Mouse (Mus musculus): ENCODE data around the gene Zfp580. TPM values are rescaled to one million over a fixed set of nuclear protein-coding genes. Genes with fewer than 3 reads are reported as not detected.
A peak's percentile ranks its signal among the peaks of the same experiment; 100 is the strongest.

Zfp580 gene
- total RNA-seq, 2 experiments from 2014 or later, result 36.8 to 41.7 TPM

- intact Hi-C loops (cut with DNase I), result loop anchor here (10.0 kb wide), 1 partner anchor 1087 kb away; the partner anchor contains the start of gene Zfp444
- no peak for DNase-seq (ENCODE audit: low spot score in 2 of 2)
Observed at GRCm38 (mm10) chr7:5087886-5088285, 36.5 kb downstream of the Zfp580 start.

GRCm38 (mm10) chr7:5089853-5090252, 38.5 kb downstream of the Zfp580 start:
- intact Hi-C loops (cut with DNase I), result loop anchor here (10.0 kb wide), 1 partner anchor 1085 kb away; the partner anchor contains the start of gene Zfp444
- DNase-seq (ENCODE audit: low spot score in 2 of 2), result peak; percentile 51 to 82

DNA sequence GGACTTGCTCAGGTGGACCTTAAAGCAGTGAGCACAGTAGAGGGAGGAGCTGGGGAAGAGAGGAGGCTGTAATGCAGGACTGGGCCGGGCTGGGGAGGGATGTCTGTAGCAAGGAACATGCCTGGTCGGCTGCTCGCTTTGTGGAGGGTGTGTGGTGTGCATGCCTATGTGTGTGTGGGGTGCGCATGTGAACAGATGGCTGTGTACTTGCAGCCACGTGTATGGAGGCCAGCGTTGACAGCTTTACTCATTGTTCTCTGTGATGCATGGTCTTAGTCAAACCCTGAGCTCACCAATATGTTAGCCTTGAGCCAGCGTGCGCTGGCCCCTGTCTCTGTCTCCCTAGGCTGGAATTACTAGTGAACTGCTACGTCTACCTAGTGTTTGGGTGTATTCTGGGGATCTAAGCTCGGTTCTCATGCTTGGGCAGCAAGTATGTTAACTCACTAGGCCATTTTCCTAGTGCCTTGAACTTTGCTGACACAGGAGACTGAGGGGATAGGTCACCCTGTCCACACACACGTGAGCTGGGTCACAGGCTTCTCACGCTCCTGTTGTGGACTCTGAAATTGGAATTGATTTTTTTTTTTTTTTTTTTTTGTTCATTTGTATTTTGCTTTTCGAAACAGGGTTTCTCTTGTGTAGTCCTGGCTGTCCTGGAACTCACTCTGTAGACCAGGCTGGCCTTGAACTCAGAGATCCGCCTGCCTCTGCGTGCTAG, 39.8 kb downstream of the Zfp580 start:
- peak; percentile 41 to 78 for DNase-seq (ENCODE audit: low spot score in 2 of 2)
- intact Hi-C loops (cut with DNase I), result no loop called here

DNA sequence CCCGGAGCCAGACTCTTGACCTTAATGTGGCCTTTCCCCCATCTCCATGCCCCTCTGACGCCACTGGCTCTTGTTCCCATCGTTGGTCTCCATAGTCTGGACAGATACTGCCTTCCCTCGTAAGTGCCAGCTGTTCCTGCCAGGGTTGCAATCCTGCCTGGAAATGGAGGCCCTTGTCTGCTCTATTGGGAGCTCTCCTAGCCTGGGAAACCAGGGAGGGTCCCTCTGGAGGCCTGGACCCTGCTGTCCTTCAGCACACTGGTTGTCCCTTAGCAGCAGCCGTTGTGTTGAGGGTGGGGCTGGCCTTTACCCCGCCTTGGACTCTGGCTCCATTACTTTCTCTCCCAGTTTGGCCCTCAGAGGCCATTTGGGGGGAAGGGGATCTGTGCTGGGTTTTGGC, 41.0 kb downstream of the Zfp580 start:
- DNase-seq (ENCODE audit: low spot score in 2 of 2), result no peak
- intact Hi-C loops (cut with DNase I), result no loop called here

DNA sequence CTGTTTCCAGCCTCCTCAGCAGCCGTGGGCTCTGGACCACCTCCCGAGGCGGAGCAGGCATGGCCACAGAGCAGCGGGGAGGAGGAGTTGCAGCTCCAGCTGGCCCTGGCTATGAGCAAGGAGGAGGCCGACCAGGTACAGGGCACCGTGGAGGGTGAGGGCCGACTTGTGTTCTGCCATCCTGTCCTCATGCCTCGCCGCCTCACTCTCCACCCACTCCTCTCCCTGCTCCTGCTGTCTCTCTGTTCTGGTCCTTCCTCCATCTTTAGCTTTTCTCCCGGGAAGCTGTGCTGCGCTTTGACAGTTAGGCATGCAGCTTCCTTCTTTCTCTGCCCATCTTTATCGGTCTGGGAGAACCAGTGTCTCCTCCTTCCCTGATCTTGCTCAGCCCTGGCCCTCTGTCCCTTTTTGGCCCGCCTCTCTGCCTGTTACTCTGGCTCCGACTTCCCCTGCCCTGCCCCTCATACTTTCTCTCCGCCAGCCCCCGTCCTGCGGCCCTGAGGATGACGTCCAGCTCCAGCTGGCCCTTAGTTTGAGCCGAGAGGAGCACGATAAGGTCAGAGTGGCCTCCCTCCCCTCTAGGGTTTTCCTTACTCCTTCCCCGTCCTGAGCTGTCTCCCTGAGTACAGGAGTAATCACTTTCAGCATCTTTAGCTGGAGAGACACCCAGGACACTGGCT, 41.6 kb downstream of the Zfp580 start:
- intact Hi-C loops (cut with DNase I), result no loop called here
- peak in 1 of 2 experiments; percentile 71 for DNase-seq (ENCODE audit: low spot score in 2 of 2)

- DNase-seq (ENCODE audit: low spot score in 2 of 2), result no peak
- intact Hi-C loops (cut with DNase I), result no loop called here
Observed at GRCm38 (mm10) chr7:5098769-5099168, 47.4 kb downstream of the Zfp580 start.

- peak in 1 of 2 experiments; percentile 42 for DNase-seq (ENCODE audit: low spot score in 2 of 2)
- intact Hi-C loops (cut with DNase I), result no loop called here
Observed at GRCm38 (mm10) chr7:5099796-5100195, 48.5 kb downstream of the Zfp580 start.

DNA sequence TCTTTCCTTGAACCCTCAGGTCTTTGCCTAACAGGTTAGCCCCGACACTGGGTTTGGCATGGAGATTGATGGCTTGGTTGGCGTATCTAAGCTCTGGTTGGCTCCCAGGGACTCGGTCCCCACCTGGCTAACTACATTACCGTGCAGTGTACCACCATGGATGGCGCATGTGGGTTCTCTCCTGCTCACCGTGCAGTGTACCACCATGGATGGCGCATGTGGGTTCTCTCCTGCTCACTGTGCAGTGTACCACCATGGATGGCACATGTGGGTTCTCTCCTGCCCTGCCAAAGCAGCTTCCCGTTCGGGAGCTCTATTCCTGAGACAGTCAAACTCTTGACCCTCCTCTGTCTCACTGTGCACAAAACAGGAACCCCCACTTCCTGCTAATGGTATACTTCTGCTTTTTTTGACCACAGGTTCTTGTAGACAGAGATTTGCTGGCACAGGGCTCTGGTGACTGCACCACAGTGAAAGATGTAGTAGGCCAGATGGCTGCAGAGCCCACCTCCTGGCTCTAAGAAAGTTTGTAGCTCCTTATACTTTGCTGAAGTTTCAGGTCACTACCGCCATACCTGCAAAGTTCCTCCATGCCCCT, 49.8 kb downstream of the Zfp580 start:
- DNase-seq (ENCODE audit: low spot score in 2 of 2), result peak in 1 of 2 experiments; percentile 46
- intact Hi-C loops (cut with DNase I), result no loop called here

GRCm38 (mm10) chr7:5102564-5102963, 51.2 kb downstream of the Zfp580 start:
- no peak for DNase-seq (ENCODE audit: low spot score in 2 of 2)
- intact Hi-C loops (cut with DNase I), result no loop called here

Other genes with a start within 250 kb of the Zfp580 start
- 100 to 1,000 TPM; 108 to 110 TPM for gene Ube2s, start 238.9 kb upstream of the Zfp580 start, total RNA-seq (2021)
- 100 to 1,000 TPM; 115 to 148 TPM for gene Shisa7, start 206.8 kb upstream of the Zfp580 start, total RNA-seq (2021)
- gene Isoc2b, start 181.3 kb upstream of the Zfp580 start, total RNA-seq (2021), result 1 to 10 TPM; 3.3 to 4.1 TPM
- gene Isoc2a, start 174.4 kb upstream of the Zfp580 start, total RNA-seq (2021), result 10 to 100 TPM; 10.4 to 11.0 TPM
- gene Gm36210, start 145.0 kb upstream of the Zfp580 start, total RNA-seq (2021), result under 1 TPM in 1 of 2 experiments, not detected in 1; 0.25 TPM
- 10 to 100 TPM; 14.3 to 14.6 TPM for gene Zfp628, start 136.3 kb upstream of the Zfp580 start, total RNA-seq (2021)
- gene Nat14, start 129.5 kb upstream of the Zfp580 start, total RNA-seq (2021), result 100 to 1,000 TPM in 1 of 2 experiments, 10 to 100 TPM in 1; 94.4 to 103 TPM
- 1 to 10 TPM; 2.3 to 2.4 TPM for gene Ssc5d, start 125.8 kb upstream of the Zfp580 start, total RNA-seq (2021)
- gene Sbk2, start 87.1 kb upstream of the Zfp580 start, total RNA-seq (2021), result not detected
- gene Sbk3, start 80.4 kb upstream of the Zfp580 start, total RNA-seq (2021), result under 1 TPM; 0.34 to 0.85 TPM
- gene Zfp579, start 55.4 kb upstream of the Zfp580 start, total RNA-seq (2021), result 10 to 100 TPM; 24.8 to 33.7 TPM
- 1 to 10 TPM; 6.9 TPM for gene Zfp524, start 37.1 kb upstream of the Zfp580 start, total RNA-seq (2021)
- gene Fiz1, start 36.8 kb upstream of the Zfp580 start, total RNA-seq (2021), result 10 to 100 TPM; 21.2 to 31.2 TPM
- not detected for gene Gm44973, start 36.0 kb upstream of the Zfp580 start, total RNA-seq (2021)
- 10 to 100 TPM; 32.9 to 34.5 TPM for gene Zfp865, start 31.2 kb upstream of the Zfp580 start, total RNA-seq (2021)
- gene Ccdc106, start 31.0 kb upstream of the Zfp580 start, total RNA-seq (2021), result 10 to 100 TPM; 52.0 to 65.0 TPM
- gene 4632433K11Rik, start 17.4 kb upstream of the Zfp580 start, total RNA-seq (2021), result 1 to 10 TPM in 1 of 2 experiments, under 1 TPM in 1; 0.85 to 1.2 TPM
- gene Zfp784, start 13.1 kb upstream of the Zfp580 start, total RNA-seq (2021), result 1 to 10 TPM; 5.4 to 6.5 TPM
- gene U2af2, start 10.6 kb downstream of the Zfp580 start, total RNA-seq (2021), result 100 to 1,000 TPM; 171 to 180 TPM
- 100 to 1,000 TPM; 454 to 461 TPM for gene Epn1, start 28.7 kb downstream of the Zfp580 start, total RNA-seq (2021)
- not detected for gene Rfpl4, start 65.4 kb downstream of the Zfp580 start, total RNA-seq (2021)
- gene Rasl2-9, start 74.4 kb downstream of the Zfp580 start, total RNA-seq (2021), result not detected
- gene Vmn1r55, start 98.1 kb downstream of the Zfp580 start, total RNA-seq (2021), result not detected
- not detected for gene Vmn1r56, start 145.2 kb downstream of the Zfp580 start, total RNA-seq (2021)
- not detected for gene Vmn1r57, start 167.0 kb downstream of the Zfp580 start, total RNA-seq (2021)